Mouse (Mus musculus): ENCODE data around the gene Egfr.

Egfr gene

GRCm38 (mm10) chr11:16904302-16905011 lies 152.5 kb downstream of the Egfr start:
- no peak for DNase-seq

- DNase-seq, result no peak
These were observed 153.0 kb downstream of the Egfr start for GRCm38 (mm10) chr11:16905012-16905332.

- DNase-seq, result no peak
These were observed 154.5 kb downstream of the Egfr start for GRCm38 (mm10) chr11:16906530-16906929.

- no peak for DNase-seq
These were observed 155.6 kb downstream of the Egfr start for GRCm38 (mm10) chr11:16907517-16908129.

GRCm38 (mm10) chr11:16914756-16915155 lies 162.8 kb downstream of the Egfr start:
- DNase-seq, result no peak

GRCm38 (mm10) chr11:16915850-16916249 lies 163.8 kb downstream of the Egfr start:
- DNase-seq, result no peak

GRCm38 (mm10) chr11:16917512-16917911 lies 165.5 kb downstream of the Egfr start:
- DNase-seq, result no peak

GRCm38 (mm10) chr11:16932159-16932558 lies 180.2 kb downstream of the Egfr start:
- no peak for DNase-seq

- DNase-seq, result no peak
These were observed 183.7 kb downstream of the Egfr start for GRCm38 (mm10) chr11:16935577-16936236.

- DNase-seq, result no peak
These were observed 189.2 kb downstream of the Egfr start for GRCm38 (mm10) chr11:16941103-16941793.

GRCm38 (mm10) chr11:16941973-16942452 lies 190.0 kb downstream of the Egfr start:
- DNase-seq, result no peak

GRCm38 (mm10) chr11:16943016-16943415 lies 191.0 kb downstream of the Egfr start:
- no peak for DNase-seq

- peak; percentile 39 for DNase-seq
These were observed 196.8 kb downstream of the Egfr start for GRCm38 (mm10) chr11:16948756-16949155.

- no peak for DNase-seq
These were observed 198.4 kb downstream of the Egfr start for GRCm38 (mm10) chr11:16950226-16950975.

- DNase-seq, result peak; percentile 93
These were observed 199.2 kb downstream of the Egfr start, which contains the start of gene Fbxo48 for GRCm38 (mm10) chr11:16950976-16951760. Gene Fbxo48 (plus strand): TSS chr11:16951375.

GRCm38 (mm10) chr11:16951761-16952010 lies 199.7 kb downstream of the Egfr start:
- DNase-seq, result no peak

GRCm38 (mm10) chr11:16956115-16956862 lies 204.3 kb downstream of the Egfr start:
- no peak for DNase-seq

GRCm38 (mm10) chr11:16957030-16957429 lies 205.0 kb downstream of the Egfr start:
- no peak for DNase-seq

- DNase-seq, result no peak
These were observed 206.5 kb downstream of the Egfr start for GRCm38 (mm10) chr11:16958520-16958919.

Measured in thymus, postnatal 4 days (tissue).